Mouse (Mus musculus): ENCODE results near the gene Taf3.

The Taf3 gene

DNA sequence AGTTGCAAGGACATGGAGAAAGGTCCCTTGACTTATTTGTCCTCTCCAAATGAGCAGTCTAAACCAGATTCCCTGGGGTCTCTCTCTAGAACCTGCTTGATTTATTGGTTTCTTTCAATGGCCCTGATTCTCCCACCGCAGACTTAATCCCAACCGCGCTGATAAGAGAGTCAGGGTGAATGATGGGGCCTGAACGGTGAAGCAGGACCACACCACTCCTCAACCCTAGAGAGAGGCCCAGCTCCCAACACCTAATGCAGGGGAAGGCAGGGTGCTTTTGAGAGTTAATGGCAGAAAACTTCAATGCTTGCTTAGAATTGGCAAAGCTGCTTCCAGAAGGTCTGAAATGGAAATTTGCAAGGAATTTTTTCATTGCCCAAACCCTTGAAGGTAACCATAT lies 173.2 kb downstream of the Taf3 start:
- DNase-seq, result no peak

- DNase-seq, result no peak
These were observed 173.8 kb downstream of the Taf3 start for GRCm38 (mm10) chr2:9874467-9875219.

GRCm38 (mm10) chr2:9873757-9874156 lies 174.6 kb downstream of the Taf3 start:
- no peak for DNase-seq

GRCm38 (mm10) chr2:9872682-9873081 lies 175.7 kb downstream of the Taf3 start:
- DNase-seq, result no peak

GRCm38 (mm10) chr2:9871798-9872197 lies 176.6 kb downstream of the Taf3 start:
- no peak for DNase-seq

DNA sequence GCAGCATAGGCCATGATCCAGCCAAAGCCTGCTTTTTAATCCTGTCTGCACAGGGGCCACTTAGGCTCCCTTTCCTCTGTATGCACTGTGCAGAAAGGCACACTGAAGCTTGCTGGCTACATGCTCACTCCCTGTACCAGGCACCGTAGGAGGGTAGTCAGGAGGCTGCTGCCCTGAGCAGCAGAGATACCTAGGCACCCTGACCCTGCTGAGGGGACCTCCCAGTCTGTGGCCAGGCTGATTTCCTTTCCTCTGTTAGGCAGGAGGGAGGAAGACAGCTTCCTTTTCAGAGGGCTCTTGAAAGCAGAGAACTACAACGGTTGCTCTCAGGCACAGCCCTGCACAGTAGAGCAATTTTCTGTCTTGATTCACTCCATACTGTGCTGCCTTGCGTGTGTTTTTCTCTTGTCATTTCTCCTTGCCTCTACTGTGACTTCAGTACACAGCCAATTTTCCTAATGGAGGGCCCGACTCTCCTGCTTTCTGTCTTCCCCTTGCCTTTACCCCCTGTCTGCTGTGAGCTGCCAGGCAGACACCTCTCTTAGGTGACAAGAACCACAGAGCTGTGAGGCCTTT lies 177.2 kb downstream of the Taf3 start:
- no peak for DNase-seq

DNA sequence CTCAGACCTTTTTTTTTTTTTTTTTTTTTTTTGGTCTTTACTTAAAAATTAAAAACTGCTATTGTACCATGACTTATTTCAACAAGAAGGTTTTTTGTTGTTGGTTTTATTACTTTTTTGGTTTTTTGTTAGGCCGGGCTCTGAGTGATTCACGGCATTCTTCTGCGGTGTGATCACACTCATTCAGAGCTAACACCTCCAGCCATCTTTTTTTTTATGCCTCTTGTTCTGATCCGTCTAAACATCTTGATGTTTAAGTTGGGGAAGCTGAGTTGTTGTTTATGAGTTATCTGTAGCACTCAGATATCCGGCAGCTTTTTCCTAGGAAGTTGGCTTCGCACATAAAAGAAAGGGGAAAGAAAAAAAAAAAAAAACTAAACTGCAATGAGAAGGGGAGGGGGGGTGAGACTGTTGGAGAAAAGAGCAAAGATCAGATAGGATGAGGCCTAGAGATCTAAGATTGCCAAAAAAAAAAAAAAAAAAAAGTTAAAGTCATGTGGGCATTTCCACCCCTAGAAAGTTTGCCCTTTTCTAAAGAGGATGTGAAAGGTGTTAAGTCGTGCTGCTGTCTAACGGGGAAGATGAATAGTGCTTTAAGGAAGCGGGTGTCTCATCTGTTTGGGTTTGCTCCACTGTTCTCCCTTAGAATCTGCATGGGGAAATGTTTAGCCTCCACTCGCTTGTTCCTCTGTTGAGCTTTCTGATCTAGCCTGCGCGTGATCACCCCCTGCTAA lies 181.1 kb downstream of the Taf3 start:
- no peak for DNase-seq

Data from spleen, adult 18-20 months (tissue).